Mouse (Mus musculus): ENCODE results near the gene Ubiad1.

Ubiad1 gene

DNA sequence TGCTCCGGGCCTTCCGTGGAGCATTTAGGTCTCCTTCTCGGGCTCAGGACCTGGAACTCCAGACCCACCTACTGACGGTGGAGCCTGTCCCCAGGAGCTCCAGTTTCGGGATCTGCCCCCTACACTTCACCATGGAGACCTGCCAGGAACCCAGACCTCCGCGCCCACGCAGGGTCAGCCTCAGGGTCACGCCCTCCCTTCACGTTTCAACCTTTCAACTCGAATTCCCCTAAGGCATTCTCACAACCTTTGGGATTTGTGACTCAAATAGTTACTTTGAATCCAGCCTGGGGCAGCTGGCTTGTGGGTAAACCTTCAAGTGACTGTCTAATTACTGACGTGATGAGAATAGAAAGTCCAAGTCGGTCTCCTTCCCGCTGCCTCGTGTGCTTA, 4.3 kb upstream of the Ubiad1 start:
- peak; percentile 56 for DNase-seq

DNA sequence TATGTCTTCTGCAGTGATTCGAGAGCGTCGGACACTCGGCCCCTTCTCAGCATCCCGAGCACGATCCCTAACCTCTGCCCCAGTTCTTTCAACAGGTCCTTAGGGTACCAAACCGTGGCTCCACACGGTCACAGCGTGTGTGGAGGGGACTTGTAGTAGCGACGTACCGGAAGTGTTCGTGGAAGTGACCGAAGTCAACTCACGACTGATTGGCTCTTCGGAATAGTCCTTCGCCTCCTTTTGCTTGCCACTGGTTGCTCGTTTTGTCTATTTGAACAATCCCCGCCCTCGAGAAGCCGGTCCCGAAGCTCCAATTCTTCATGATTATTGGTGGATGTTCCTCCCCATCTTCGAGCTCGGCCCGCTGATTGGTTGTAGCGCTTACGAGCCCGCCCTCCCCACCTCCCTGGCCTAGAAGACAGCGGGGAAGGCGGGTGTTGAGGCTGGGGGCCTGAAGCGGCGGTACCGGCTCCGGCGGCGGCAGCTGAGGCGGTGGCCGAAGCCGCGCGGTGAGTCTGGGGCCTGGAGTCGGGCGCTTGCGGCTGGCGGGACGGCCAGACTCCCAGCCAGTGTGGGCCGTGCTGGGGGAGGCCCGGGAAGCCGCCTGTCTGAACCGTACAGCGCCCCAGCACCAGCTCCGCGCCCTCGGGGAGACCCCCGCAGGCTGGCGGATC, 3.7 kb upstream of the Ubiad1 start, which contains the start of gene Mtor:
Gene Mtor, plus strand, starts transcription at position 433 of the 674 bp plus-strand sequence.
- DNase-seq: peak; percentile 96

DNA sequence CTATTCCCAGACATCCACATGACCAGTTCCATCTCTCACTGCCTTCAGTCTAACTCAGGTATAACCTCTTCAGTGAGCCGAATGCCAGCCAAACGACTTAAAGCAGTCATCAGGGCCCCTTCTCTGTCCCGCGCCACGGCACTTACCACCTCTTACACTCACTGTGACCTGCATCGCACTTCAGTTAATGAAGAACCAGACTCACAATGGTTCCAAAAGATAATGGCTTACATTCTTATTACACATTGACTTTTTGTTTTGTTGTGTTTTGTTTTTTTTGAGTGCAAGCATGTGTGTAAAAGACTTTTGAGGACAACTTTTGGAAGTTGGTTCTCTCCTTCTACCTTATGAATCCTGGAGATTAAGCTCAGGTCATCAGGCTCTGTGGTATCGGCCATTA, 2.0 kb downstream of the Ubiad1 start:
- DNase-seq: no peak

DNA sequence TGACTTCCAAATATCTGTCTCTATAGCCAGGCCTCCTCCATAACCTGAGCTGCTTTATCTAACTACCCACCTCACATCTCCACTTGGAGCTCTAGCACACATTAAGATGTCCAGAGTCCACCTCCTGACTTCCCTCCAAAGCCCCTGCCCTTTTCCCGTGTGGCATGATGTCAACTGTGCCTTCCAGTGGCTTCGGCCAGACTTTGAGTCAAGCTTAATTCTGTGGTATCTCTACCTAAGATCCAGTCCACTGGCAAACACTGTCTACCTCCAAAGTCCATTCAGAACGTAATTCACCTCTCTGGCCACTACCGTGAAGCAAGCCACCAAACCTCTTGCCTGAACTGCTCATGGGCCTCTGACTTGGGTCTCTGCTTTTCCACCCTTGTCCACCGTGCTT, 2.6 kb downstream of the Ubiad1 start:
- no peak for DNase-seq

DNA sequence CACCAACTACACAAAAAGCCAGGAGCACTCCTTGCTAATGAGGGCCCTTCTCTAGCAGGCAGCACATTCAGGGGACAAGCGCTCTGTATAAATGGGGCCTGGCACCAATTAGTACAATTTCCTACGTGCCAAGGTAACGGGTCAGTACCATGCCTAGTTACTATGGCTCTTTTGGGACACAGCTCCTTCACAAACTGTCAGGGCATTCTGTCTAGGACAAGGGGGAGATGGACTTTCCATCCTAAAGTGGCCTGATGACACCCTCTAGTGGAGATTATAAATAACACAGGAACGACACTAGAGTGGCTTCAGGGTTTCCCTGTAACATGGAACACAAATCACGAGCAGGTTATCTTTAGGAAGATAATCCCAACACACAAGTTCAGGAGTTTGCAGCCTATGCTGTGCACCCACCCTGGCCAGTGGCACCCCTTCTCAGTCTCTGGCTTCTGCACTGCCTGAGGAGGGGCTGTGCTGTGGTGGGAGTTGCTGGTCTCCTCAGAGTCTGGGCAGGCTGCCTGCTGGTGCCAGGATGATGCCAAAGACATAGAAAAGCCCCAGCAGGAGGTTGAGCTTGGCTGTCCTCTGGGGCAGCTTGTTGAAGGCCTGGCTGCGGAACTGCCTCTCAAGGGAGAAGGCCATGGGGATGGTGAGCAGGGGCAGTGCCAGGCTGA, 8.8 kb downstream of the Ubiad1 start:
- DNase-seq: no peak

DNA sequence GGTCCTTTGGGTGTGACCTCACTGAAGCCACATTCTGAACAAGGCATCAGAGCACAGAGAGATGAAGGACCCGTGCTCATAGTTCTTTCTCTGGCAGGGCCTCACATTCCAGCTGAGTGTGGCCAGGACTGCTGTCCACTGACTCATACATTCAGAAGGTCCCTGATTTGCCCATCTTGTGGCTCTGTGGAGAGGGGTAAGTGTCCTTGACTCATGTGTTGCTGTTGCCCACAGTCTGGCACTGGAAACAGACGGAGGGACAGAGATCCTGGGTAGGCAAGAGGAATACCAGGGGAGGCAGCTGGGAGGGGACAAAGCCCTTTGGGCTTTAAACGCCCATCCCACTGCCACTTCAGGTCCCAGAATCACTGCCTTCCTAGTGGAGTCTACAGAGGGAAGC, 9.5 kb downstream of the Ubiad1 start:
- DNase-seq: no peak

DNA sequence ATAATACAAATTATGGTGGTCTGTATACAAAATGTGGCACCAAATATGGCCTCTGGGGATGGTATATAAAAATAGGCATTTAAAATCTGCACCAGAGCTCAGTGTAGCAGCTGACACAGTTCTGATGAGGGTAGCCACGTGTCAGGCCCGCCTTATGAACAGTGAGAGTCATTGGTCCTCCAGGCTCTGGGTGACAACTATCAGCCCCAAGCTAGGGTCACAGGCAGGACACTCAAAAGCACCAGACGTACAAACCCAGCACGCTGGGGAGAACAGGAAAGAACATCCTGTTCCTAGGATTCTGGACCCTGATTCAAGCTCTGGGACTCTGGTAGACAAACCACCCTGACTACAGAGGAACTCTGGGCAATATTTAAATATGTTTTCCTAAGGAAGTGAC, 10.0 kb downstream of the Ubiad1 start:
- no peak for DNase-seq

DNA sequence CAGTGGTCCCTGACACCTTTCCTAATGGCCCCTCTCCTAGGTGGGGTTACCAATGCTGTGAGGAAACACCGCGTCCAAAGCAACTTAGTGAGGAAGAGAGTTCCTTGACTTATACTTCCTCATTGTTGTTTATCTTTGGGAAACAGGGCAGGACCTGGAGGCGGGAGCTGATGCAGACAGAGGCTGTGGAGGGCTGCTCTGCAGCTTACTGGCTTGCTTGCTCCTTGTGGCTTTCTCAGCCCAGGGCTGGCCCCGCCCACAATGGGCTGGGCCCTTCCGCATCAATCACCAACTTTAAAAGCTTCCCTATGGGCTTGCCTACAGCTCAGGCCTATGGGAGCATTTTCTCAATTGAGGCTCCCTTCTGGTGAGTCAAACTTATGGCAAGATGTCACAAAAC, 10.8 kb downstream of the Ubiad1 start:
- no peak for DNase-seq

DNA sequence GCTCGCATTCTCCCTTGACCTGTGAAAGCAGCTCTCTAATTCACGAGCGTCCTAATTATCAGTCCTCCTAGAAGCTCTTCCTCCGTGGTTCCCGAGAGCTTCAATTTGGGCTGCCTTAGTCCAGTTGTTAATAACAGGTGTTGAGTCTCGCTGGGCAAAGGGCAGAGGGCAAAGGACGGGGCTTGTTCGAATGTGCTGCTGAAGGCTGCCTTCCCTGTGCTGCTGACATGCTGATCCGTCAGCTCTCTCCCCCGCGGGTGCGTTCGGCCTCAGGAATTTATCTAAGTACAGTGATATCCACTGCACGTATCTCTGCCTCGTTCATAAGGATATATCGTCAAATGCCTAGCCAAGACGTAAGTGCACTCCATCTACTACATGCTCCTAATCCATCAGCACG, 11.2 kb downstream of the Ubiad1 start:
- DNase-seq: peak; percentile 43

DNA sequence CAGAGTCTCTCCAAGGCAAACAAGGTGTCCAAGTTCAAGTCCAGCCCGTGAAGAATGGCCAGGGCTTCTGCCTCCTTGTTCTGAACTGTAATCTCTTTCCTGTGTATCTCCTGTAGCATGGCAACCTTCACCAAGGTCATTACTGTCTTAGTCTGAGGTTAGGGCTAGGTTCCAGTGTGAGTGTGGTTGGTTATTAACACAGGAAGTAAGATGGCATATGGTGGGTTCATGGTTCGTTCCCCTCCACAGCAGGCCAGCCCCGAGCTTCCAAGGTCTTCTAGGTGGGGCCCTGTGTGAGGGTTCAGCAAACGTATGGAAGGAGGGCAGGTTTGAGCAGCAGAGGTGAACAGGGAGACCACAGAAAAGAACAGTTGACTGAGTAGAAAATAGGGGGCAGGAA, 12.1 kb downstream of the Ubiad1 start:
- no peak for DNase-seq

DNA sequence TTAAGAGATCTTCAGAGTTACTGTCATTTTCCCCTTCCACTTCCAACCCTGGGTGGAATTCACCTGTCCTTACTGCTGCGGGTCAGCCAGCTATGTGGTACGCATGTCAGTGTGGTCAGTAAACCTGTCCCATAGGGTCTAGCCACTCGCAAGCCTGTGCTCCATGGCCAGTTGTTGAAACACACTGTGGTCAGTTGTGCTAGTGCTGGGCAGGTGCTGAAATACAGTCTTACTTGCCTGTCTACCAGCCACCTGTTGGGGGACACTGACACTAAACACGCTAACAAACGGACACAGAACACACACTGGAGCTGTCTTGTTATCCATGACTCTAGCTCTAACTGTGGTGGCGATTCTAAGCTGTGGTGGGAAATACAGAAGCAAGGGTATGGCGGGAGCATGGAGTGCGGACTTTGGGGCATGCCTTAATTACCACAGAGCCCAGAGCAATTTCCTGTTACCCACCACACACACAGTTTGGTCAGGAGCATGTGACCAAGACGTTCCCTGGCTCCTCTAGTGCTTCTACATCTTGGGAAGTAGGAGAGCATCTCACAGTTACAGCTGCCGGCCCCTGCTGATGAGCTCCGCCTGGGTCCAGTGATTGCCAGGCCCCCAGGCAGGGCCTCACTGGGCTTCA, 13.6 kb downstream of the Ubiad1 start:
- DNase-seq: no peak

DNA sequence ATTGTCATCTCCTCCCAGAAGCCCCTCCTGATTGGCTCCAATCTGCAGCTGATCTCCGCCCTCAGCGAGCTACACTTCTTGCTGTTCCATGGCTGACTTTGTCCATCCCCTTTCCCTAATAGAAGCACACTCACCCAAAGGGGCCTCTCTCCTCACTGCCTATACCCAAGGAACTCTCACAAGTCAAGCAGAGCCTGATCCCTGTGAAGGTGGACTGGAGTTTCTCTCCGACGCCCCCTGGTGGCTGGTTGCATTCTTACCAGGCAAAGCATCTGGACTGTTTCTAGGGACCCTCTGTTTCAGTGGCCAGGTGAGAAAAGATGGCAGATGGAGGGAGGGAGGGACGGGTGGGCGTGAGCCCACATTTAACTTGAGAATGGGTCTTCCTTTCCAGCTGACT, 14.9 kb downstream of the Ubiad1 start:
- peak; percentile 84 for DNase-seq

DNA sequence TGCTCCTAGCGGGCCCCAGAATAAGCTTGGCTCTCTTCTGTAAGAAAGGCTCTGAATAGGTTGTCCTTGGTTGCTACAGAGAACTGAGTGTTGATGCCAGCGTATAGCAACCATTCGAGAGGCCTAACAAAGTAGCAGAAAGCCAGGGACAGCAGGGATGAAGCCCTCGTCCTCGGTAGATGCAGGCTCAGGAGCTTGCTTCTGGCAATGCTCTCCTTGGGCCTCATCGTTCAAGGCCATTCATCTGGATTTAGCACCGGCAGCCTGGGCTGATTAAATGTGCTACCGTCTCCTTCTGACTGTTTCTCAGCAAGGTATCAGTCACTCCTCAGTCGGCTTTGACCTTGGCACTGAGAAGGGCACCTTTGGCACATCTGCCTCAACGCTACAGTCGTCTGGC, 15.4 kb downstream of the Ubiad1 start:
- DNase-seq: no peak

DNA sequence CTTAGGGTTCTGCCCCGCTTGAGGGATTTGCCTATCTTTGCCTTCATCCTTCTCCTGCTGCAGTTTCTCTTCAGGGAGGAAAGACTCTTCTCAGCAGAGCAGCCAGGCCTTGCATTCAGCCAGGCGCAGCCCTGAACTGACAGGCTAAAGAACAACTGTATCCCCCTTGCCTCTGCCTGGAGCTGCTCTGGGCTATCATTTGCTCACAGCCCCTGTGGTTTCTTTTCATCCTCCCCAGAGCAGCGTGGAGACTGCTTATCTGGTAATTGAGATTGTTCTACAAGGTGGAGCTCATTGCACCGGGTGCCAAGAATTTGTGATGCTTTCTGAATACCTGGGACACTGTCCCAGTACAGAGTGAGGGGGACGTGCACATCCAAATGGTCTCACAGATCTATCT, 16.0 kb downstream of the Ubiad1 start:
- no peak for DNase-seq

DNA sequence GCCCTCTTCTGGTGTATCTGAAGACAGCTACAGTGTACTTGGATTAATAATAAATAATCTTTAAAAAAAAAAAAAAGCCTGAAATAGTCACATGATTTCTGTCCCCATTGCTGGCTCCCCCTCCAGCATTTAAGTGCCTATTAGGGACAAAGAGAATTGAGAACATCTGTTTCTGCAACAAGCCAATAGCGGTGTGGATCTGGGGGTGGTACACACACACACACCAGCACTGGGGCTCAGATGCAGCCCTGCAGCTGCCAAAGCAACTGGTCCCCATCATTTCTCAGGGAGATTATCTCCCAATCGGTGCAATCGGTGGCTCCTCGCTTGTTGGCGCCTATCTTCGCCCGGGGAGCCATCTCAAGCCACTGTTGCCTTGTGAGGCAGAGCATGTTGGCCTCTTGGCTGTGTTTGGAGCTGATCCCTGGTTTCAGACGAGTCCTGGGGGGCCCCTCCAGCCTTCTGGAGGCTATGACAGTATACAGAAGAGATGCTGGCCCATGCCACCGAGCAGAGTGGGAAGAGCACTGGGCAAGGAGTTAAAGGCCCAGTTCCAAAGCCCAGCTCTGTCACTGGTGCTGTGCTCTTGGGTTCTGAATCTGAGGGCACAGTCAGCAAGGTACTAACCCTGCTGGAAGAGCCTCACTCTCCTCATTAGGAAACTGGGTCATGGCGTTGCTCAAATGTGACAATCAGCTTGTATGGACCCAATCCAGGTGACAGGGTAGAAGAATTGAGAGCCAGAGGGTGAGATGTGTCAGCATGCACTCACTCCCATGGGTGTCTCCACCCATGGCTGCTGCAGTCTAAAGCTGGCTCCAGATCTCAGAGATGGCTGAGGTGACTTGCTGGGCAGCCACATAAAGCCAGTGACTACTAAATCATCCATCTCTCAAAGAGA, 17.4 kb downstream of the Ubiad1 start:
- DNase-seq: no peak

DNA sequence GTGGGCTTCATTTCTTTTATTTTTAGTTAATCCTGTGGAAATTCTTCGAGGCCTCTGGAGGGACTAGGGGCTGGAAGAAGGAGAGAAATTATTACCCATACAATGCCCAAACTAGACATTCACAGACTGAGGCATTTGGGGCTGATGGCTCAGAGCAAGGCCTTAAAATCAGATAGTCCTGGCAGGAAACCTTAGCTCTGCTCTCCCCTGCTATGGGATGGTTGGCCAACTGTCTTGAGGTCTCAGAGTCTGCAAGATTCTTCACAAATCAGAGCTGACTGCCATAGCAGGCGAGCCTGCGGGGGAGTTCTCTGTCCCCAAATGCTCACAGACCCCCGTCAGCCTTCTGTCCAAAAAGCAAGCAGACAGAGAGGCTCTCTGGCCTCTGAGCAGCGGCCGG, 27.0 kb downstream of the Ubiad1 start:
- DNase-seq: no peak

DNA sequence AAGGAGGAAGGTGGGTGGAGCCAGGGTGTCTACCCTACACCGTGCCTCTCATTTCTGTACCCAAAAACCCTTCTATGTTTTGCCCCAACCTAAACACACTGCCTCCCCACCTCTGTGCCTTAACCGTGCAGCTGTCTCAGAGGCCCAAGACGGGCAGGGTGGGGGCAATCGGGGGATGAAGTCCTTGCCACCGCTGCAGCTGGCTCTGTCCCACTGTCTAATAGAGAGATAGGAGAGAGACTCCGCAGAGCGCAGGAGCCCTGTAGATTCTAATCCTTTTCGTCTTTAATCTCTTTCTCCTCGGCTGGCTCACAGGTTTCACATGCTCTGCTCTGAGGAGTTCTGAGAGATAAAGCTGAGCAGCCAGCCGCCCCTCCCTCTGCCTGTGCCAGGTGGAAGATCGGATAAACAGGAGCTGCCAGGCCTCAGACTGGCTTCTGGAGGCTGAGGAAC, 27.5 kb downstream of the Ubiad1 start:
- DNase-seq: no peak

DNA sequence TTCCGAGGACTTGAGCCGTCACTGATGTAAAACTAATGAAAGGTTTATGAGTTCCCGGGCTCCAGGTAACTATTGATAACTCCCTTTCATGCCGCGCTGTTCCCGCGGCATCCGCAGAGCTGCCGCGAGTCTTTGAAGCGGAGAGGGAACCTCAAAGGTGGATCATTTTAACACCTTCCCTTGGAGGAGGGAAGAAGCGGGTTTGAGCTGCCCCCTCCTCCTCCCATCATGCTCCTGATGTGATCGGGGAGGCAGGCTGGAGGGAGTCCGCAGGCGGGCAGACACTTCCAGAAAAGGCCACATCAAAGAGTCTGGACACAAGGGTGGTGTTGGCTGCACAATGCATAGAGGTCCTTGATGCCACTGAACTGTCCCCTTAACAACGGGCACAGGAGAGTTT, 29.0 kb downstream of the Ubiad1 start:
- DNase-seq: no peak

DNA sequence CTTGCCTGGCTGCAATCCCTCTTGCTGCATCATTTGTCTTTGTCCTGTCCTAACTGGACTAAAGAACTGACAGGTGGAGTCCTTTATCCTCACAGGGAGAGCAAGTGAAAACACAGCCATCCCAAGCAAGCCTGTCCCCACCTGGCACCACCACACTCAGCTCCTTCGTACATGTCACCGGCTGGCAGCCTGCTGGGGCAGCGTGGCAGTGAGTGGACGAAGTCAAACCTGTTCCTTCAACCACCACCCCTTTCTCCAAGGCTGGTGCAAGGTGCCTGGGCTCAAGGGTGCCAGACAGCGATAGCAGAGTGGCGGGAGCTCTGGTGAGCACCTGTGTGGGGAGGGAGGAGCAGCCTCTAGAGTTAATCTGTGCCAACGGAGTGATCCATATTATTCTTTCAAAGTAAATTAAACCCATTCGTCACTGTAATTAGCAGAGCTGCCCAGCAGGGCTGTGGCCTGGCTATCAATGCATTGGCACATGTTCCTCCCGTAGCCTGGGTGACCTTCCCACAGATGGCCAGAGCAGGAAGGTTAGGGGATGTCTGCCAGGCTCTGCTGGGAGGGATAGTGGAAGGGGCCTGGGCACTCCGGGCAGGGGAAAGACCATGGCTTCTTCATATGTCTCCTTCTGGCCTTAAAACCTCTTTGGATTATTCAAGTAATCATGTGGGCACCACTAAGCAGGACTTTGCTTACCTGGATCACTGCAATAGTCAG, 36.2 kb downstream of the Ubiad1 start:
- DNase-seq: no peak

DNA sequence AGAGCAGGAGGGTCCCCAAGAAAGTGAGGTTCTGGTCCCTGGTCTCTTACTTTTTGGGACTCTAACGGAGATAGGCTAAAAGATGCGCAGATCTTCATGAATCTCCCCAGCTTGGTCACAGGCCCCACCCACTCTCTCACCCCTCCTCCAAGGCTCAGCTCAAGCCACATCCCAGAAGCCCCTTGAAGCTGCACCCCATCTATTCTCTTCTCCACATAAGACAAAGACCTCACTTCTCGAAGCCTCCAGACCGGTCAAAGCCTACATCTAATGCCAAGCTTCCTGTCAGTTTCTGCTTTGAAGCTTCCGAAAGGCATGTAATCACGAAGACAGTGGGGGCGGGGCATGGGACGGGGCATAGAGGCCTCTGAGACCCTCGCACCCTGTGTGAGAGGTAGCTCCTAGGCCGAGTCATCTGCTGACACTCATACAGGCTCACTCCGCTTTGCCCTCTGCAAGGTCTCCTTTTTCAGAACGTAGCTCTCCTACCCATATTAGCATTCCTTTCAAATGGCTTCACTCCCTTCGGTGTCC, 39.2 kb downstream of the Ubiad1 start:
- DNase-seq: no peak

DNA sequence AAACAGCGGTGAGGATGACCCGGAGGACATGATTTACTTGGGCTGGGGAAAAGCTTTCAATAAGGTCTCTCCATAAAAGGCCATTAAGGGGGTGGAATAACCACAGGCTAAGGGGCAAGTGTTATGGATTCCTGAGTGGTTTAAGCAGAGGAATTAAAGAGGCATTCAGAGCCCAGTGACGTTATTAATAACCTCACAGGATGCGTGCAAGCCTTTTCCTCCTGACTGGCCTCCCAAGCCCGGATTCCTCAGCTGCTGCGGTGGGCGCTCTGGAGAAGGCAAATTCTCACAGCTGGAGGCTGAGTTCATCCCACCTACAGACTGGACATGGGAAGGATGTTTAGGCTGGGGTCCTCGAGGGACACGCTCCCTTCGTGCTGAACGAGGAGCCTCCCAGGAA, 39.8 kb downstream of the Ubiad1 start:
- no peak for DNase-seq

DNA sequence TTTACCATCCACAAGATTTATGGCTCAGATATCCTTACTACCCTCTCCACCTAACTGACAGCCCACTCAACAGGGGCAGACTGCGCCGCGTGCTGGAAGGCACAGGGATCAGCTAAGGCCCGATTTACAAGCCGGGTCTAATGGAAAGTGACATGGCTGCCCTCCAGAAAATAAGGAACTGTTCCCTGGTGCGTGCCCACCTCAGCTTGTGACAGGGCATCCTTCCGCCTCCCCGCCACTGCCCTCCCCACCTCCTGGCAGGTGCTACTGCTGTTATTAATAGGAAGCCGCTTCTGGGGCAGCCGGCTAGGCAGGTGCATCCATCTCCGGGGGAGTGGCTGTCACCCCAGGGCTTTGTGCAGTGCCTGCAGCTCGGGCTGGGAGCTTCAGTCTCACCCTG, 41.2 kb downstream of the Ubiad1 start:
- DNase-seq: no peak

Data from kidney, postnatal 10 days (tissue).